Mouse (Mus musculus) testis, adult 2 months (tissue): ENCODE data around the gene Prr7. TPM values are rescaled to one million over a fixed set of nuclear protein-coding genes. Genes with fewer than 3 reads are reported as not detected.

Experiments used
- H3K27ac ChIP-seq: fragments of 200-500 bp; 2 replicates; pipeline ENCODE4 v1.5.1; 2012; ENCODE audit warnings: low read depth, low read length; ENCODE audit not compliant: control insufficient read depth, insufficient read depth
- H3K27me3 ChIP-seq: fragments of 200-500 bp; 2 replicates; pipeline ENCODE4 v1.6.1; 2012; ENCODE audit warnings: mild to moderate bottlenecking, low read length, moderate library complexity; ENCODE audit not compliant: control insufficient read depth, insufficient read depth
- H3K36me3 ChIP-seq: fragments of 200-500 bp; 2 replicates; pipeline ENCODE4 v1.6.1; 2012; ENCODE audit warnings: mild to moderate bottlenecking, low read length; ENCODE audit not compliant: control insufficient read depth, insufficient read depth
- H3K4me1 ChIP-seq: fragments of 200-500 bp; 2 replicates; pipeline ENCODE4 v1.6.1; 2012; ENCODE audit warnings: low read length; ENCODE audit not compliant: control insufficient read depth, insufficient read depth
- H3K4me3 ChIP-seq: fragments of 200-500 bp; 2 replicates; pipeline ENCODE4 v1.5.1; 2012; ENCODE audit warnings: low read depth, mild to moderate bottlenecking, low read length, moderate library complexity, mixed read lengths; ENCODE audit not compliant: control insufficient read depth
- CTCF ChIP-seq: fragments of 200-500 bp; IDR thresholded peaks from 2 replicates; pipeline ENCODE4 v1.5.1; 2012; ENCODE audit warnings: low read depth, mild to moderate bottlenecking, inconsistent platforms, low read length, moderate library complexity; ENCODE audit not compliant: control insufficient read depth, insufficient read depth, insufficient replicate concordance
- POLR2A ChIP-seq: fragments of 200-500 bp; IDR thresholded peaks from 2 replicates; pipeline ENCODE4 v1.6.1; 2012; ENCODE audit warnings: low read depth, mild to moderate bottlenecking, inconsistent platforms, low read length, moderate library complexity; ENCODE audit not compliant: control insufficient read depth
- polyA plus RNA-seq: library from polyadenylated mRNA; depleted of rRNA; stranded (reverse); fragments of >200 nt; gene quantifications from 2 replicates; pipeline ENCODE4 v1.2.3, GENCODE M21; 2012; rRNA removed

Prr7 gene
- polyA plus RNA-seq, 1 experiment: 20.3 TPM

GRCm38 (mm10) chr13:55513111-55513748 is 49.2 kb downstream of the Prr7 start, which contains the start of gene Pdlim7:
Pdlim7 (minus strand) TSS chr13:55513676.
- Histone ChIP-seq H3K4me1 (peaks cover 27% of the 10 kb centered on the region), H3K27ac (peak within 1 kb of the TSS; percentile 66), H3K27me3 (no peaks in the 10 kb centered on the region), H3K4me3 (peak within 1 kb of the TSS; percentile 88), H3K36me3 (no peaks in the 10 kb centered on the region)
- peak; percentile 75 for TF ChIP-seq CTCF
- TF ChIP-seq POLR2A: peak; percentile 86

- no peaks in the 10 kb centered on the region for H3K36me3 ChIP-seq
- H3K27ac ChIP-seq: no peak overlapping the region
- TF ChIP-seq CTCF (no peak), POLR2A (no peak)
- H3K4me1 ChIP-seq: peaks cover 27% of the 10 kb centered on the region
- no peaks in the 10 kb centered on the region for H3K27me3 ChIP-seq
- no peak overlapping the region for H3K4me3 ChIP-seq
Measured at GRCm38 (mm10) chr13:55513828-55514227, 49.8 kb downstream of the Prr7 start.

GRCm38 (mm10) chr13:55516955-55517354 is 52.9 kb downstream of the Prr7 start:
- H3K4me3 ChIP-seq: no peak overlapping the region
- no peaks in the 10 kb centered on the region for H3K36me3 ChIP-seq
- H3K27ac ChIP-seq: no peak overlapping the region
- peaks cover 17% of the 10 kb centered on the region for H3K4me1 ChIP-seq
- H3K27me3 ChIP-seq: no peaks in the 10 kb centered on the region
- TF ChIP-seq CTCF (peak; percentile 89; the same call in 1 of the 2 replicates), POLR2A (no peak)

- H3K36me3 ChIP-seq: no peaks in the 10 kb centered on the region
- H3K27me3 ChIP-seq: no peaks in the 10 kb centered on the region
- peaks cover 15% of the 10 kb centered on the region for H3K4me1 ChIP-seq
- TF ChIP-seq CTCF (no peak), POLR2A (no peak)
- H3K4me3 ChIP-seq: no peak overlapping the region
- no peak overlapping the region for H3K27ac ChIP-seq
Measured at GRCm38 (mm10) chr13:55519606-55520005, 55.5 kb downstream of the Prr7 start.

- Histone ChIP-seq H3K4me3 (no peak overlapping the region), H3K27ac (no peak overlapping the region), H3K36me3 (no peaks in the 10 kb centered on the region), H3K27me3 (no peaks in the 10 kb centered on the region), H3K4me1 (peaks cover 15% of the 10 kb centered on the region)
- TF ChIP-seq POLR2A: no peak
- no peak for TF ChIP-seq CTCF
Measured at GRCm38 (mm10) chr13:55522730-55523129, 58.7 kb downstream of the Prr7 start.

Other genes starting within 250 kb of the Prr7 start
- gene Prelid1, start 143.8 kb upstream of the Prr7 start, polyA plus RNA-seq: 32.7 and 40.0 TPM in 2 replicates
- gene Rab24, start 142.3 kb upstream of the Prr7 start, polyA plus RNA-seq: 33.4 and 37.0 TPM in 2 replicates
- 2.3 and 2.4 TPM in 2 replicates for gene Mxd3, start 134.4 kb upstream of the Prr7 start, polyA plus RNA-seq
- gene Lman2, start 101.5 kb upstream of the Prr7 start, polyA plus RNA-seq: 43.7 and 44.8 TPM in 2 replicates
- gene Rgs14, start 94.5 kb upstream of the Prr7 start, polyA plus RNA-seq: 0.10 and 0.14 TPM in 2 replicates
- 0.16 and 0.22 TPM in 2 replicates for gene Slc34a1, start 66.1 kb upstream of the Prr7 start, polyA plus RNA-seq
- 279 and 352 TPM in 2 replicates for gene Pfn3, start 49.0 kb upstream of the Prr7 start, polyA plus RNA-seq
- 3.0 and 3.4 TPM in 2 replicates for gene F12, start 37.5 kb upstream of the Prr7 start, polyA plus RNA-seq
- 7.8 and 8.4 TPM in 2 replicates for gene Grk6, start 19.2 kb upstream of the Prr7 start, polyA plus RNA-seq
- 89.3 and 101 TPM in 2 replicates for gene Dbn1, start 23.8 kb downstream of the Prr7 start, polyA plus RNA-seq
- 7.6 and 14.5 TPM in 2 replicates for gene Pdlim7, start 49.4 kb downstream of the Prr7 start, polyA plus RNA-seq
- 2.3 TPM in 2 replicates for gene Dok3, start 65.0 kb downstream of the Prr7 start, polyA plus RNA-seq
- 52.0 and 58.5 TPM in 2 replicates for gene Ddx41, start 72.4 kb downstream of the Prr7 start, polyA plus RNA-seq
- gene Fam193b, start 106.9 kb downstream of the Prr7 start, polyA plus RNA-seq: 28.5 and 28.8 TPM in 2 replicates
- 35.4 and 36.5 TPM in 2 replicates for gene Tmed9, start 109.5 kb downstream of the Prr7 start, polyA plus RNA-seq
- 13.0 and 15.6 TPM in 2 replicates for gene B4galt7, start 135.6 kb downstream of the Prr7 start, polyA plus RNA-seq
- 24.8 and 26.8 TPM in 2 replicates for gene Caml, start 158.7 kb downstream of the Prr7 start, polyA plus RNA-seq
- gene Ddx46, start 170.8 kb downstream of the Prr7 start, polyA plus RNA-seq: 25.3 and 27.7 TPM in 2 replicates
- 6.1 and 7.6 TPM in 2 replicates for gene B230219D22Rik, start 228.9 kb downstream of the Prr7 start, polyA plus RNA-seq